Mouse (Mus musculus) brain, embryonic 18.5 days (tissue): ENCODE measurements around the gene Ccdc191.

Source experiments
- DNase-seq: peaks from one replicate; pipeline ENCODE4 v3.0.0-alpha.2; 2012; ENCODE audit warnings: low read depth, low spot score

The Ccdc191 gene

DNA sequence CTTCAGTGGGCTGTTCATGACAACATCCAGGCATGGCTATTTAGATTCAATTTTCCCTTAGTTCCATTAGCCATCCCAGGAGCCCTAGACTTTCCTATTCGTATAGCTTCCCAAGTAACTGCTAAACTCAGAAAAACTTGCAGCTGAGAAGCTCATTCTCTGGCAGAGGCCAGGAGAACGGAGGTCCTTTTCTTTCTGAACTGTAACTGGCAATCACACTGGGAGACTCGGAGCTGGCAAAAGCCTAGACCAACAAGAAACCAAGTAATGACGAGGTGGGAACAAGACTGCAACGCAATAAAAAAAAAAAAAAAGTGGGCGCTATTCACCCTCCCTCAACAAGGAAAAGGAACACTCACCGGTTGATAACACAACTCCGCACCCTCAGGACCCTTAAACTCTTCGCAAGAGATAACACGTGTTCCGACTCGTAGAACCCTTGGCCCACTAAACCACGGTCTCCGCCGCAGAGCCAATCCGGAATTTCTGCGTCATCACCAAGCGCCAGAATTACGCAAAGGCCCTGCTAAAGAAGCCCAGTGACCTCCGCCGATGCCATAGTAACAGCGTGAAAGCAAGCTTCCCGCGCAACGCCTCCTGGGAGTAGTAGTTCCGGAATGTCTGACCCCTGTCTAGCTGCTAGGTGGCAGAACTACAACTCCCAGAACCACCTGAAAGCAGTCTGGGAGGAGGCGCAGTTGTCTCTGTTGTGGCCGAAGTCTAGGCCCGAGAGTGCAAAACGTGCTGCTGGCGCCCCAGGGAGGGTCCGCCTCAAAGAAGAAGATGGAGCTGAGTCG is at the start of gene Ccdc191:
Ccdc191 (plus strand) TSS at position 593 of the 797 bp plus-strand sequence.
- DNase-seq: peak; percentile 100

DNA sequence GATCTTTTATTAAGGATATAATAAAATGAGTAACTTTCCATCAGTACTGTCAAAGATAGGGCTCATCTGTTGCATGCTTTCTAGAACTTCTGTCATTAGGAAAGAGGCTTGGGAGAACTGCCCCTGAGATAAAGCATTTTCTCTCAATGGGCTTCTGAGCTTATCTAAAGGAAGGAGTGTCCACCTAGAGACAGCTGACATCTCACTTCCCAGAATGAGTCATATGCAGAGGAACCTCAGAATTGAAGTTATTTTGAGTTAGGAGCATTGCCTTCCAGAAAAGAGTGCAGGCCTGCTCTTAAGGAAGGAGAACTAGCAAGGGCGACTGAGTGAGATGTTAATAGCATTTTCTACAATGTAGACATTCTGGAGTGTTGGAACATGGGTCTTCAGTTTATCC is 48.4 kb upstream of the Ccdc191 start:
- DNase-seq: no peak

DNA sequence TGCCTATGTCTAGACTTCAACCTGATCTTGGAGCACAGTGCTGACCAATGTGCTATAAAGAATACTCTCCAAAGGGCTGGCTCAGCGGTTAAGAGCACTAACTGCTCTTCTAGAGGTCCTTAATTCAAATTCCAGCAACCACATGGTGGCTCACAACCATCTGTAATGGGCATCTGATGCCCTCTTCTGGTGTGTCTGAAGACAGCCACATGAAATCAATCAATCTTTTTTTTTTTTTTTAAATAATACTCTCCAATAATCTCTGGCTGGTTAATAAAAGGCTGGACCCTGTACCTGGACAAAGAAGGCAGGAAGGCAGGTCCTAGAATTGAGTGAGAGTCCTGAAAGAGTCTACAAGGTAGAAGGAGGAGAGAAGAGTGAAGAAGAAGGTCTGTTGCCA is 39.8 kb upstream of the Ccdc191 start:
- no peak for DNase-seq

DNA sequence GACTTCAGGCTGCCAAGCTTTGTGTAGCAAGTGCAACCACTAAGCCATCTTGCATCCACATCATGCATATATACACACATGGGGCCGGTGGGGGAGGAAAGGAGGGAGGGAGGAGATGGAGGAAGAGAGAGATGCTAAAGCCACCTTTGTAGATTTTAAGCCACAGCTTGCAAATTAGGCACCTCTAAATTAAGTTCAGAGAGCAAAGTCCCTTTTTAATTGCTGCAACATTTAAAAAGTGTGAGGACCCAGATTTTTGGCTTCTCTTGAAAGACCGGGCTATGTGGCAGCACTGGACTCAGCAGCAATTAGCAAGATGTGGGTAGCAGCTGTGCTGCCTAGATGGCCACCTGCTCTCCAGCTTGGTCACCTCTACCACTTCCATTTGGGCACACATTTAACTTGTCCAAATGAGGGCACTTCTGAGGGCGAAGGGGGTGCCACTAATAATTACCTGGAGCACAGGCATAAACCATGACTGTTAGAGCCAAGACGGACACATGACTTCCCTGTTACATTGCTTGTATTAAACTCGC is 30.6 kb upstream of the Ccdc191 start:
- no peak for DNase-seq

DNA sequence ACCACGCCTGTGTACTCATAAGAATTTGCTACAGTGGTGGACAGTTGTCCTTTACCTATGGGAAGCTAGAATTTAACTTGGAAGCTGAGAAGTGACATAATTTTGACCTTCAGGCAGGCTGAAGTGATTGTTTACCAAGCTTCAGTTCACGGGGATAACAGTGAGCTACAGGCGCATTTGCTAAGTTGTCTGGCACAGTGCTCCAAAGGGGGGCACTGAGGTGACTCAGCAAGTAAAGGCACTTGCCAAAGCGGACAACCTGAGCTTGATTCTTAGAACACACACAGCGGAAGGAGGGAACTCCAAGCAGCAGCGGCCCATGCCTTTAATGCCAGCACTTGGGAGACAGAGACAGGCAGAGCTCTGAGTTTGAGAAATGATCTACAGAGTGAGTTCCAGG is 29.0 kb upstream of the Ccdc191 start:
- no peak for DNase-seq

DNA sequence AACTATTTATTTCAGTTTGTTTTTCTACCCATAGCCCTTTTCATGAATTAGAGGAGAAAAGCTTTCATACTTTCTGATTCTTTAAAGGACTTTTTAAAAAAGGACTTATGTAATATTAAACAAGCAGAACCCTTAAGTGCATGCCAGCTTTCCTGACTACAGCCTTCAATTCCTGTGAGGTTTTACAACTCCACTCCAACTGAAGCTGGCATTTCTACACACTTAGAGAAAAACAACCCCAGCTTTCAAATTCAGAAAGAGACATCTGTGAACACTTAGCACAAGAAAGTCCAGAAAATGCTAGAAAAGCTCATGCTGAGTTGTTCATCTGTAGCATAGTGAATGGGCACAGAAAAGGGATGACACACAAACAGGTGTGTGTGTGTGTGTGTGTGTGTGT is 19.8 kb upstream of the Ccdc191 start:
- no peak for DNase-seq

DNA sequence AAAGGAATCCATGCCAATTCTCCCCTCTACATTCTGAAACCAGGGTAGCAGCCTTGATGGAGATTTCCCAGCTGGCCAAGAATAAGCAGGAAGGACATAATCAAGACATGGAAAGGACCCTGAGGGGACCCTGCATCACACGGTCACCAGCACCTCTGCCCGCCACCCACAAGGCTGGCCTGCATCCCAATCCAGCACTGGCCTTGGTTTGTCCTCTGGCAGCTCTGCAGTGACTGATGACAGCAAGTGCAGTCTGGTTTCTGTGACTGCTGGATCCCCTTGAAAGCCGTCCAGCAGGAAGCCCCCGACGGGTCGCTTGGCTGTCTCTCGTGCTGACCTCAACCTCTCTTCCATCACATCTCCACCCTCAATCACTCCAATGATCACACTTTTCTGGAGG is 18.2 kb upstream of the Ccdc191 start:
- DNase-seq: no peak

DNA sequence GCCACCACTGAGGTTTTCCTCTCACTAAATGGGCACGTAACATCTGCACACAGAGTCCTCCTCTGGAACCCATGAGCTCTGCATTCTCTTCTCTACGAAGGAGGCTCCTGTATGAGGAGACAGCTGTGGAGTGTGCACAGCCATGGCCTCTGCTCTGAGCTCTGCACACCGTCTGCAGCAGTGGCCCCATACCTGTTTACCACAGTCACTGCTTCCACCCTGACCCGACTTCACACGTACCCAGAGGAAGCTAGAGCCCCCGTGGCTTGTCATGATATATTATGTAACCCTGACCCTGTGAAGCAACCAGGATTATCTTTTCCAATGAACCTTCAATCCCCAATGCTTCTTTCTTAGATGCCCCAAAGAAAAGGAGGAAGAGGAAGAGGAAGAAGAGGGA is 9.8 kb upstream of the Ccdc191 start:
- no peak for DNase-seq

DNA sequence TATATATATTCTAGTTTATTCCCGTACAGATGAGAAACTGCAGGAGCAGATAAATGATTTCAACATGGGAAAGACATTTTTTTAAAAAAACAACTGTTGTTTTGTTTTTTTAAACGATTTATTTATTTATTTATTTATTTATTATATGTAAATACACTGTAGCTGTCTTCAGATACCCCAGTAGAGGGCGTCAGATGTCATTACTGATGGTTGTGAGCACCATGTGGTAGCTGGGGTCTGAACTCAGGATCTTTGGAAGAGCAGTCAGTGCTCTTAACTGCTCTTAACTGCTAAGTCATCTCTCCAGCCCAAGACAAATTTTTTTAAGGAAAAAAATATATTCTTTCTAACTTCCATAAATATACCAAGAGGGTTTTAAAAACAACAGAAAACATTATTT is 8.0 kb upstream of the Ccdc191 start:
- DNase-seq: no peak

DNA sequence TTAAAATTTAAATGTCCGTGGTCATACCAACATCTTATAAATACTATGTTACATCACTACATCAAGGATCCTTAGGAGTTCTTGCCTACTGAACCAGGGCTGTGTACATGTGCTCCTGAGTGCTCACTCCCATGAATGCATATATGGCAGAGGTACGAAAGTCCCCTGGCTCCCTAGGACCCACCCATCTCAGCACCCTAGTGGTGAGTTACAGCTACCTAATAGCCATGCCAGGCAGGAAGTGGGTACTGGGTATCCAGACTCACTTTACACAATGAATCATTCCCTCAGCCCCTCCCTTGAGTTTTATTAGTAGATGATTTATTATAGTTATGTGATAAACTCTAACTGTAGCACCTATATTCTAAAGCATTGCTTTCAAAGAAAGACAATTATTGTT is 7.3 kb upstream of the Ccdc191 start:
- no peak for DNase-seq

DNA sequence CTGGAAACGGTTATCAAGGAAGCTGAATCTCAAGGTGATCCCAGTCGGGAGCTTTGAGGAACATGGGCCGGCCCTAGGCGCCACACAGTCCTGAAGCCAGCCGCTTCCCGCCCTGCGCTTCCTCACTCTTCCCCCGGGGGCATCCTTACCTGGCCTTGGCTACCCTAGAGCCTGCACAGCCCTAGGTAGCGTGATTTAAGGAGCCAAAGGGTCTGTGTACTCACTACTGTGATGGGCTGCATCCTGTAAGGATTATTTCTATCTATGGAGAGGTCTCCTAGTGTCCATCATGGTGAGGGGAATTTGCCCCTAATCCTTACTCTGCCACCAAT is 371 bp downstream of the Ccdc191 start:
- DNase-seq: no peak

DNA sequence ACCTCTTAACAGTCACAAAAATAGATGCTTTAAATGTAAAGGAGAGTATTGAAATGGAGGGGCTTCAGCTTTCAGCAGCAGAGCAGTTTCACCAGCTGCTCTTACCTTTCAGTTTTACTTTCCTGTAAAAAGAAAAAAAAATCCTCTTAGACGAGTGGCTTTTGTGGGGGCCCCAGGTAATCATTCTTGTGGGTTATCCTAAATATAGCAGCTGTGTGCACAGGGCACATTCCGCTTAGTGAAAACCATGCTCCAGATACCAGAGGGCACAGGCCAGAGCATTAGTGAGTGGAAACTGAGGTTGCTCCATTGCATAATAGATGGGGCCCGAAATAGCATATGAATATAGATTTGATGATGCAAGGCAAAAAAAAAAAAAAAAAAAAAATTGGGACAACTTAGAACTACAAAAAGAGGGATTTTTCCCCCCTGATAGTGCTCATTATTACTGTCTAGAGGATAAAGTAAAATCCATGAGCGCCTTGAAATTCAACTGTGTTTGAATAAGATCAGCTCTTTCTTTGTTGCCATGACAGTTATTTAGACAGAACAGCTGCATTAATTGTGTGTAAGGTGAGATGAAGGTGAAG is 1.2 kb downstream of the Ccdc191 start:
- no peak for DNase-seq

DNA sequence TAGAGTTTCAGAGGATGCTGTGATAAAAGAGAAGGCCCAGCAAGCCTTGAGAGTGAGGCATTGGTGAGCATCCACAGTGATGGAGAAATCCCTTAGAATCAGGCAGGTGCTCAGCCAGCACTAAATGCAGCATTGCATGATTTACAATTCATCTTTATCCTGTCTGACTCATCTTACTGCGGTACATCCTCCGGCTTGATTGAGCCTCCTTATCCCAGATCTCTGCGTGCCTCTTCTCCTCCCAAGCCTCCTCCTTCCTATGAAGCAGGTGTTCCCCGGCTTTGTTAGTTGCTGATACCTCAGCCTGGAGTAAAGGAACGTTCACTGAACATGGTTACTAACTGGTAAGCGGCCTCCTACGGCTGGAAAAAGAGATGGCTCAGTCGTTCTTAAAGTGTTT is 4.9 kb downstream of the Ccdc191 start:
- DNase-seq: no peak

DNA sequence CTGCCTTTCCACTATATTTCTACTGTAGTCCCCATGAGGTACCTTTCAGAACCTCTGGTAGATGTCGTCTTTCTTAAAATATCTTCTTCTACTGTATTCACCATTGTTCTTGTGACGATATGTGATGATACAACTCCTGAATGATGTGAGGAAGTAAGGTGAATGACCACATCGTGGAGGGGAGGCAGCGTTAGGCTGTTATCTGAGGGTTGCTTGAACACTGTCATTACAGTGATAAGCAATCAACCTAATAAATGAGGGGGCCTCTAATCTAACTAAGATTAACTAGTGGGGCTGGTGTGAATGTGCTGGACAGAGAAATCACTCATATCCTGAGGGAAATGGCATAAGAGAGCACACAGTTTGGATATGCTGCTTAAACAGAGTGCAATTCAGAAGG is 10.5 kb downstream of the Ccdc191 start:
- DNase-seq: no peak

DNA sequence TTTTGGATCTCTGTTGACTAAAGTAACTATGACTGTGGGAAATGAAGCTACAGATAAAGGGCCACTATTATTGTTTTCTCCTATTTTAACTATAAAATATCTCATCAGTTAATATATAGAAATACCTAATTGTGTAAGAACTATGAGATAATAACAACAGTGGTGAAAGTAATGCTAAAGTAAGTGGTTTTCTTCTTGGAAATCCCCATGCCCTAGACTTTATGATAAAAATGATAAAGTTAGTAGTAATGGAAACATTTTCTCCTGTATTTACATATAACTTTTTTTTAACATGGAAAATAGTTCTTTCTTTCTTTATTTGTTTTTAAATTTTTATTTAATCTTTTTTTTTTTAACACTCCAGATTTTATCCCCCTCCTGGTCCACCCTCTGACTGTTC is 11.0 kb downstream of the Ccdc191 start:
- DNase-seq: no peak

DNA sequence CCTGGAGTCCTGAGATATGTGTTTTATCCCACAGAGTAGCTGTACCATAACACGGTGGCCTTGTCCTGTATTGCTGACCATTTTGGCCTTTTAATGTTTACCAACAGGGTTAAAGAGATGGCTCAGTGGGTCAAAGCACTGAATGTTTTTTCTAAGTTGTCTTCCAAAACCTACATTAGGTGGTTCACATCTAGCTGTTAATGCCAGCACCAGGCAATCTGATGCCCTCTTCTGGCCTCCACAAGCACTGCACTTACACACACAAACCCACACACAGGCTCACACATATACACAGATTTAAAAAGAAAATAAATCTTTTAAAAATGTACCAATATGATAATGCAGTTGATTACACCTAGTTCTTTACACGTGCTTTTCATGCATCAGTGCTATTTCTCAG is 19.3 kb downstream of the Ccdc191 start:
- DNase-seq: no peak

DNA sequence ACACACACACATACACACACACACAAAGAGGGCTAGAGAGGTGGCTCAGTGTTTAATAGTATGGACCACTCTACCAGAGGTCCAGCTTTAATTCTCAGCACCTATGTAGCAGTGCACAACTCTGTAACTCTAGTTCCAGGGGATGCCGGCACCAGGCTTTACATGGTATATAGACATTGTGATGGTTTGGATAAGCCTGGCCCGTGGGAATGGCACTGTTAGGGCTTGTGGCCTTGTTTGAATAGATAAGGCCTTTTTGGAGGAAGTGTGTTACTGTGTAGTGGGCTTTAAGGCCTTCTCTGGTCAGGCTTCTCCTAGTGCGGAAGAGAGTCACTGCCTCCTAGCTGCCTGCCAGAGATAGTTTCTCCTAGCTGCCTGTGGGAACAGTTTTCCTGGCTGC is 29.3 kb downstream of the Ccdc191 start:
- DNase-seq: no peak

DNA sequence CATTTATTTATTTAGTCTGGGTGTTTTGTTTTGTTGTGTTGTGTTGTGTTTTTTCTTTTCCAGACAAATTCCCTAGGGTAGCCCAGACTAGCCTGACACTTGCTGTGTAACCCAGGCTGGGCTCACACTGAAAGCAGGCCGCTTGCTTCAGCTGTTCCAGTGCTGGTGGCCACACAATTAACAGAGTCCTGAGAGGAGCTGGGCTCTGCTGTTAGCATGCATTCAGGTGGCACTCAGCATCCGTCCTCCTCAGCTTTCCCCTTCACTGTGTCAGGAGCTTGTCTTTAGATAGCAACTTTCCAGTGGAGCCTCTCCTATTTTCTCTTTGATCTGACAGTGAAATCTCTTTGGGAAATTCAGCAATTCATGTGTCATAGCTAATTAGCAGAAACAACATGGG is 32.4 kb downstream of the Ccdc191 start:
- no peak for DNase-seq

DNA sequence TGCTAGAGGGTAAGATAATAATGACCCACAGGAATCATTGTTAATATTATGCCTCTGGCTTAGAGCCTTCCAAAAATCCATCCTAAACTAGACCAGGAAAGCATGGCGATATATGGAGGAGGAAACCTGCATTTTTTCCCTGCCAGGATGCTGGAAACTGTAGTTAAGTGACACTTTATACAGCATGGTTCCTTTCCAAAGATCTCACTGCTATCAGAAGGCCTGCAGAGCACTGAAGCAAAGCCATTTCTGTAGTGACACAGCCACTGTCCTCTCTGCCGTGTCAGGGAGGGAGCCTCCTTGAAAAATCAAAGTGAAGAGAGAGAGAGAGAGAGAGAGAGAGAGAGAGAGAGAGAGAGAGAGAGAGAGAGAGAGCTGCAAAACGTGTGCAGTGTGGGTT is 33.0 kb downstream of the Ccdc191 start:
- DNase-seq: no peak

DNA sequence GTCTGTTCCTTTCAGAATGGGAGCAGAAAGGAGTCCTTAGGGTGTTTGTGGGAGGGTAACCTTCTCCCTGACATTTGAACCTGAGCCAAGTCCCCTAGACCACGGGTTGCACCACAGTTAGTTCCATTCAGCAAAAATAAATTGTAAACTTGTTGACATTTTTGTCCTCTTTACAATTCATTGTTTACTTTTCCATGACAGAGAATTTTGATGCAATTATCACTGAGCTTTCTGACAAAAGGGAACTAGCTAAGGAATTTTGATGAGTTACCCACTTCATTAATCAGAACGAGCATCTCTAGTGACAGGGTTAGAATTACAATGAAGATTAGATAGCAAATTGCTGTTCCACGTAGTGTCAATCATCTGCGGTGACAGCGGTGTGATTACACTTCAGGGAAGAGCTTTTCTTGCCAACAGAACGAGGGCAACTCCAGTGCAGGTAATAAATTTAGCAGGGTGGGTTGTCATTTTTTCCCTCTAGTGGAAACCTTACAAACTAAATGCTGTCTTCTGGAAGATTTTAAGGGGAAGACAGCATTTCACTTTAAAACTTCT is 35.5 kb downstream of the Ccdc191 start:
- DNase-seq: no peak

DNA sequence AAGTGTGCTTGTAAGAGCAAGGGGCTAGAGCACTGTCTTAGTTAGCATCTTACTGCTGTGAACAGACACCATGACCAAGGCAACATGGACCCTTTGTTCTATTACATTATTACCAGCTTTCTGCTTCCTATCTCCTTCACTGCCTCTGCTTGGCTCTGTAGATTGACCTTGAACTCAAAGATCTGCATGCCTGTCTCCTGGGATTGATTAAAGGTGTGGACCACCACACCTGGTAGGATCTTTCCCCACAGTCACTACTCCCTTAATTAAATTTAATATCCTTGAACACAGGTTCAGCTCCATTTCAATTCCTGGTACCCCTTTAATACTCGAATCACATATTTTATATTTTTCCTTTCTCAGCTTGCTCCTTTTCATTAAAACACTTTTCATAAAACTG is 36.2 kb downstream of the Ccdc191 start:
- no peak for DNase-seq

DNA sequence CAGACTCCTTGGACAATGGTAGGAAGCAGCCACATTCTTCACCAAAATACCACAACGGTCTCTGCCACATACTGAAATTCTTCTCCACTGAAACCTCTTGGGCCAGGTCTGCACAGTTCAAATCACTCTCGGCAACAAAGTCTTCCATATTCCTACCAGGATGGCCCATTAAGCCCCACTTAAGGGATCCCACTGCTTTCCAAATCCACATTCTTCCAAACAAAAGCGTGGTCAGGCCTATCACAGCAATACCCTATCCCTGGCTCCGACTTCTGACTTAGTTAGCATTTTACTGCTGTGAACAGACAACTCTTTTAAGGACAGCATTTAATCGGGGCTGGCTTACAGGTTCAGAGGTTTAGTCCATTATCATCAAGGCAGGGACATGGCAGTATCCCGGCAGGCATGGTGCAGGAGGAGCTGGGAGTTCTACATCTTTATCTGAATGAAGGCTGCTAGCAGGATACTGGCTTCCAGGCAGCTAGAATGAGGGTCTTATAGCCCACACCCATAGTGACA is 36.8 kb downstream of the Ccdc191 start, which contains the start of gene Qtrt2:
Qtrt2 (minus strand) TSS at position 469 of the 519 bp plus-strand sequence.
- no peak for DNase-seq

DNA sequence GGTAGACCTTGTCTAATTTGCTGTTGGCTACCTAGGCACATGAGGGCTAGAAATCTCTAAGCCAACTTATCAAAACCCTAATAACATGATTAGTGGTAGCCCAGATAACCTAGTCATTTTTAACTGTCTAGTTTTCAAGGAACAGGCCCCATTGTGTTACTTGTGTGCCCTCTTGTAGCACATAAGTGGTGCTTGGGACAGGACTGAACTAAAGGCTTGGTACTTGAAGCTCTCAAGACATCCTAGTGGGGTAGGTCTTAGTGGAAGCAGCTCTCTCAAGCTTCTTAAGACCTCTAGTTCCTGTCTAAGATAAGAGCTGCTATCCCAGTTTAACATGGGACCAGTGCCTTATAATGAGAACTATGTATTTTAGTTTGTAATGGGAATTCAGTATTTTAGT is 41.0 kb downstream of the Ccdc191 start:
- DNase-seq: no peak
